Mouse (Mus musculus): ENCODE data around the gene 4930469K13Rik. TPM values are rescaled to one million over a fixed set of nuclear protein-coding genes. Genes with fewer than 3 reads are reported as not detected.

4930469K13Rik gene
- polyA plus RNA-seq, 1 experiment from 2014 or later: 0.91 TPM

DNA sequence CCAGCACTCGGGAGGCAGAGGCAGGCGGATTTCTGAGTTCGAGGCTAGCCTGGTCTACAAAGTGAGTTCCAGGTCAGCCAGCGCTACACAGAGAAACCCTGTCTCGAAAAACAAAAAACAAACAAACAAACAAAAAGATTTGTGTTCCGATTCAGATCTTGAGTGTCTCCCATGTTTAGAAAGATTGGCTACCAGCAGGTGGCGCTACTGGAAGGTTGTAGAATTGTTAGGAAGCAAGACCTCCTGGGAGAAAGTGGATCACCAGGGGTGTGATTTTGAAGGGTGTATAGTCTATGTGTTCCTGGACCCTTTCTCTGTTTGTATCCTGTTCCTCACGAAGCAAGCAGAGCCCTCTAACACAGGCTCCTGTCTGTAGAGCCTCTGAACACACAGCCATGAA, 139.6 kb downstream of the 4930469K13Rik start:
- H3K27ac ChIP-seq (ENCODE audit: low read length): no peak overlapping the region
- no peak overlapping the region for H3K9ac ChIP-seq (replicated peaks; ENCODE audit: low read depth, low read length)
- H3K4me2 ChIP-seq (replicated peaks; ENCODE audit: low read depth, low read length): no peak overlapping the region
- H3K4me1 ChIP-seq (ENCODE audit: control insufficient read depth, insufficient read depth, low read length): peaks cover 5% of the 10 kb centered on the region; the same call in 1 of the 2 replicates
- no peak overlapping the region for H3K4me3 ChIP-seq (ENCODE audit: low read depth, low read length)
- no peaks in the 10 kb centered on the region for H3K36me3 ChIP-seq (ENCODE audit: control insufficient read depth, insufficient read depth, low read length)
- H3K9me3 ChIP-seq (ENCODE audit: control insufficient read depth, low read depth, low read length): no peaks in the 10 kb centered on the region
- H3K27me3 ChIP-seq (ENCODE audit: control insufficient read depth, insufficient read depth, low read length): no peaks in the 10 kb centered on the region
- no peak for ATAC-seq (ENCODE audit: insufficient number of reproducible peaks, insufficient read depth, low FRiP score, low read depth)
- WGBS: 80% methylated on average over 8 of the region's 8 CpGs

DNA sequence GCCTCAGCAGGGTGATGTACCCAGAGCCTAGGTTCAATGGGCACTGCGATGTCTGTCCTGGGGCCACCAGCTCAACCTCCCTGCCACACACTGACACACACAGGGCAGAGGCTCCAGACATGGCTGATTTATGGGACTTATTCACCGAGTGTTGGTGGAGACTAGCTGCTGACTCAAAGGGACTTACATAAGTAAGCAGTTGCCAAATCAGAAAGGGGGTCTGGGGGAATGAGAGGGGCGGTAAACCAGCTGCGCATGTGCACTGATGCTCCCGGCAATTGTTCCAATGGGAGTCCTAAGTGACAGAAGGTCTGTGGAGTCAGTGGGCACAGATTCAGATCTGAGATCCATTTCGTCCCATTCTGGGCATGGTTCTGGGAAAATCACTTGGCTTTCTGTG, 140.8 kb downstream of the 4930469K13Rik start:
- no peaks in the 10 kb centered on the region for H3K27me3 ChIP-seq (ENCODE audit: control insufficient read depth, insufficient read depth, low read length)
- H3K4me3 ChIP-seq (ENCODE audit: low read depth, low read length): no peak overlapping the region
- no peak for ATAC-seq (ENCODE audit: insufficient number of reproducible peaks, insufficient read depth, low FRiP score, low read depth)
- H3K4me1 ChIP-seq (ENCODE audit: control insufficient read depth, insufficient read depth, low read length): peaks cover 2% of the 10 kb centered on the region; the same call in 1 of the 2 replicates
- no peaks in the 10 kb centered on the region for H3K36me3 ChIP-seq (ENCODE audit: control insufficient read depth, insufficient read depth, low read length)
- no peak overlapping the region for H3K9ac ChIP-seq (replicated peaks; ENCODE audit: low read depth, low read length)
- no peak overlapping the region for H3K27ac ChIP-seq (ENCODE audit: low read length)
- 83% methylated on average over 6 of the region's 6 CpGs for WGBS
- no peaks in the 10 kb centered on the region for H3K9me3 ChIP-seq (ENCODE audit: control insufficient read depth, low read depth, low read length)
- H3K4me2 ChIP-seq (replicated peaks; ENCODE audit: low read depth, low read length): no peak overlapping the region

DNA sequence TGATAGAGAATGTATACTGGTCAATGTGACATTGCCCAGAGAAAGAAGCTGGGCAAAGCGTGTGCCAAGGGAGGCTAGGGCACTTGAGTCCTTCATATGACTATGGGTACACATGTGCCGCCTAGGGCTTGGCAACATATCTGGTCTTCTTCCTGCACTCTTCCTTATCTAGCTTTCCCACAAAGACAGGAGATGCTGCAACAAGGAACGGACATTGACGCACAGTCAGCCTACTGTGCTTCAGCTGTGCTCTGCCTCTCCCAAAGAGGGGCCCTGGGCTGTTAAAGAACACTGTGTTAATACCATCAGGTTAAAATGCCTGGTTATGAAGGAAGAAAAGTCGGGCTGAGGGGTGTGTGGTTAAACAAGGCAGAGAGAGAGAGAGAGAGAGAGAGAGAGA, 141.7 kb downstream of the 4930469K13Rik start:
- WGBS: 77% methylated on average over 5 of the region's 5 CpGs

DNA sequence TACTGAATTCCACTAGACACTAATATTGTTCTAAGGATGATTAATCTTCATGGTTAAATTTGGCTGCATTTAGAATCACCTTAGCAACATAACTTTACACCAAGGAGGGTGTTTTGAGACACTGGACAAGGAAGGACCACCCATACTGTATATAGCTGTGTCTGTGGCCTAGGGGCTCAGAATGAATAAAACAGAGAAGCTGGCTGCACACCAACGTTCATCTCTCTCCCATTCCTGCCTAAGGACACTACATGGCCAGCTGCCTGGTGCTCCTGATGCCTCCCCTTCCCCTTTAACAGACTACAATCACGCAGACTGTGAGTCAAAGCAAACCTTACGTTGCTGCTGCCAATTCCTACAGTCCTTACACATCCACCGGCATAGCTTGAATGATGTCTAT, 142.4 kb downstream of the 4930469K13Rik start:
- Histone ChIP-seq H3K4me3 (ENCODE audit: low read depth, low read length) (no peak overlapping the region), H3K27ac (ENCODE audit: low read length) (no peak overlapping the region; the same call in 1 of the 2 replicates), H3K9ac (replicated peaks; ENCODE audit: low read depth, low read length) (no peak overlapping the region), H3K9me3 (ENCODE audit: control insufficient read depth, low read depth, low read length) (no peaks in the 10 kb centered on the region), H3K4me1 (ENCODE audit: control insufficient read depth, insufficient read depth, low read length) (no peaks in the 10 kb centered on the region), H3K4me2 (replicated peaks; ENCODE audit: low read depth, low read length) (no peak overlapping the region), H3K27me3 (ENCODE audit: control insufficient read depth, insufficient read depth, low read length) (no peaks in the 10 kb centered on the region), H3K36me3 (ENCODE audit: control insufficient read depth, insufficient read depth, low read length) (no peaks in the 10 kb centered on the region)
- ATAC-seq (ENCODE audit: insufficient number of reproducible peaks, insufficient read depth, low FRiP score, low read depth): 0 out of 2 replicates have a peak, but pooled peaks have one; percentile 20
- WGBS: 64% methylated on average over 4 of the region's 4 CpGs

More for the DNA sequence above, 141.7 kb downstream of the 4930469K13Rik start:
- ATAC-seq (ENCODE audit: insufficient number of reproducible peaks, insufficient read depth, low FRiP score, low read depth): no peak
- no peak overlapping the region for H3K27ac ChIP-seq (ENCODE audit: low read length)
- H3K9me3 ChIP-seq (ENCODE audit: control insufficient read depth, low read depth, low read length): no peaks in the 10 kb centered on the region
- H3K4me1 ChIP-seq (ENCODE audit: control insufficient read depth, insufficient read depth, low read length): no peaks in the 10 kb centered on the region
- no peak overlapping the region for H3K4me3 ChIP-seq (ENCODE audit: low read depth, low read length)
- no peak overlapping the region for H3K4me2 ChIP-seq (replicated peaks; ENCODE audit: low read depth, low read length)
- no peak overlapping the region for H3K9ac ChIP-seq (replicated peaks; ENCODE audit: low read depth, low read length)
- H3K27me3 ChIP-seq (ENCODE audit: control insufficient read depth, insufficient read depth, low read length): no peaks in the 10 kb centered on the region
- no peaks in the 10 kb centered on the region for H3K36me3 ChIP-seq (ENCODE audit: control insufficient read depth, insufficient read depth, low read length)

DNA sequence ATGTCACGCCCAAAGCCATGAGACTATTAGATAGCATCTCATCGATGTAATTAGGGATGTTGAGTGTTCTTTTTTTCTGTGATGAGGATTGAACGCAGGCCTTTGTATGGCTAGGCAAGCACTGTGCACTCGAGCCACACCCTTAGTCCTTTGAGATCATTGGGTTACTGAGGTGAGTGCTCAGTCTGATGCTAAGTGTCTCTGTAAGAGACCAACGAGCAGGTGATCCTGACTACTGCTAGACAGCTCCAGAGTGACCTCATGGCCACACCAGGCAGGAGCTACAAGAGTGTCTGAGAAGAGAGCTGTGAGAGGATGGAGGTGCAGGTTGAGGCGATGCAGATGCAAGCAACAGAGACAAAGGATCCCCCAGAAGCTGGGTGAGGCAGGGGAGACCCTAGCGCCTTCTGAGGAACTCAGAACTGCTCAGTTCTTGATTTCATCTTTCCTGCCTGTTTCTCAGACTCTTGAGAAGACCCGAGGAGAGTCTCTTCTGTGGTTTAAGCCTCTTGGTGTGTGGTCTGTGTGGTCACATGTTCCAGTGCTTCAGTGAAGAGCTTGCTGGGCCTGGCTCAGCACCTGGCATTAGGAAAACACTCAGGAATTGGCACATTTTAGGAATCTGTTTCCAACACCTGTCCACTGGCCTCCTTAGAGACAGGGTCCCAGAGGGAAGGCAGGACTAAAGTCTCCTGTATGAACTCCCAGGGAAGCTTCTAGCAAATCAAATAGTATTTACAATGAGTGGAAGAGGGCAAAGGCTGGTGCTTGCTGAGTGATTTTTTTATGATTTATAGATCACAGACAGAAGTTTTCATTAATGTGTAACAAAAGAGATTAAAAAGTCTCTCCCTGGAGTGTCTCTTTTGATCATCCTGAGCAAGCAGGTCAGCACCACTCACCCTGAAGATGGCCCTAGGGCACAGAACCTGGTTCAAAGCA, 146.4 kb downstream of the 4930469K13Rik start:
- Histone ChIP-seq H3K36me3 (ENCODE audit: control insufficient read depth, insufficient read depth, low read length) (no peaks in the 10 kb centered on the region), H3K9me3 (ENCODE audit: control insufficient read depth, low read depth, low read length) (no peaks in the 10 kb centered on the region), H3K27ac (ENCODE audit: low read length) (no peak overlapping the region), H3K4me2 (replicated peaks; ENCODE audit: low read depth, low read length) (no peak overlapping the region), H3K4me3 (ENCODE audit: low read depth, low read length) (no peak overlapping the region), H3K9ac (replicated peaks; ENCODE audit: low read depth, low read length) (no peak overlapping the region), H3K27me3 (ENCODE audit: control insufficient read depth, insufficient read depth, low read length) (no peaks in the 10 kb centered on the region), H3K4me1 (ENCODE audit: control insufficient read depth, insufficient read depth, low read length) (no peaks in the 10 kb centered on the region)
- ATAC-seq (ENCODE audit: insufficient number of reproducible peaks, insufficient read depth, low FRiP score, low read depth): no peak
- 76% methylated on average over 8 of the region's 8 CpGs for WGBS

DNA sequence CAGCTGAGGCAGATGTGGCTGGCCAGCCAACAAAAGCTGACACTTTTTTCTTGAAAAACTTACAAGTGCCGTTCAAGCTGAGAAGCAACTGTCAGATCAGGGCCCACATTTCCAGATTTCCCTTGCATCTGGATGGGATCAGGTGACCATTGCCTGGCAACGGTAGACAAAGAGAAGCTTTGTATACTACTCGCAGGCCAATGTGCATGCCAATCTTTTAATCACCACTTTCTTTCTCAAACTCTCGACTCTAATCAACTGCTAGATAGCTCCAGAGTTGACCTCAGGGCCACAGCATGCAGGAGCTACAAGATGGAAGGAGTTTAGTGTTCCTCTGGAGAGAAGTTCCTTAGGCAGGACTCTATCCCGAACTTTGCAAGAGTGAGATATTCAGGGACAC, 147.2 kb downstream of the 4930469K13Rik start:
- H3K4me1 ChIP-seq (ENCODE audit: control insufficient read depth, insufficient read depth, low read length): no peaks in the 10 kb centered on the region
- WGBS: 57% methylated on average over 5 of the region's 5 CpGs
- H3K4me2 ChIP-seq (replicated peaks; ENCODE audit: low read depth, low read length): no peak overlapping the region
- no peak for ATAC-seq (ENCODE audit: insufficient number of reproducible peaks, insufficient read depth, low FRiP score, low read depth)
- no peak overlapping the region for H3K4me3 ChIP-seq (ENCODE audit: low read depth, low read length)
- no peaks in the 10 kb centered on the region for H3K9me3 ChIP-seq (ENCODE audit: control insufficient read depth, low read depth, low read length)
- H3K27ac ChIP-seq (ENCODE audit: low read length): no peak overlapping the region
- no peak overlapping the region for H3K9ac ChIP-seq (replicated peaks; ENCODE audit: low read depth, low read length)
- H3K27me3 ChIP-seq (ENCODE audit: control insufficient read depth, insufficient read depth, low read length): no peaks in the 10 kb centered on the region
- no peaks in the 10 kb centered on the region for H3K36me3 ChIP-seq (ENCODE audit: control insufficient read depth, insufficient read depth, low read length)

DNA sequence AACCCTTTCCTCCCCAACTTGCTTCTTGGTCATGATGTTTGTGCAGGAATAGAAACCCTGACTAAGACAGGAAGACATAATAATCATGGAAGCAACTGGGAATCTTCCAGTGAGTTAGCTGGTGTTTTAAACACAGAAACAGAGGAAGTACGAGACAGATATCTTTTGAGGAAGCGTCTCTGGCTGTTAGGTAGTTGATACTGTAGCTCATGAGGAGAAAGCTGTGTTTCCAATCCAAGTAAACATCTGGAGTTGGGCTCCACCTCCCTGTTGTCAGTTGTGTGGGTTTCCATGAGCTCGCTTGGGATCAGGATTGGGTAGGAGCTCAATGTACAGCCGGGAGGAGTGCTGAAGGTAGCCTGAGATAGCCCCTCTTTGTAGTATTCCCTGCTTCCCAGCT, 151.9 kb downstream of the 4930469K13Rik start:
- Histone ChIP-seq H3K4me1 (ENCODE audit: control insufficient read depth, insufficient read depth, low read length) (no peaks in the 10 kb centered on the region), H3K4me3 (ENCODE audit: low read depth, low read length) (no peak overlapping the region), H3K36me3 (ENCODE audit: control insufficient read depth, insufficient read depth, low read length) (no peaks in the 10 kb centered on the region), H3K4me2 (replicated peaks; ENCODE audit: low read depth, low read length) (no peak overlapping the region), H3K27ac (ENCODE audit: low read length) (no peak overlapping the region), H3K27me3 (ENCODE audit: control insufficient read depth, insufficient read depth, low read length) (no peaks in the 10 kb centered on the region), H3K9ac (replicated peaks; ENCODE audit: low read depth, low read length) (no peak overlapping the region), H3K9me3 (ENCODE audit: control insufficient read depth, low read depth, low read length) (no peaks in the 10 kb centered on the region)
- ATAC-seq (ENCODE audit: insufficient number of reproducible peaks, insufficient read depth, low FRiP score, low read depth): no peak
- WGBS: 86% methylated on average over 4 of the region's 4 CpGs

DNA sequence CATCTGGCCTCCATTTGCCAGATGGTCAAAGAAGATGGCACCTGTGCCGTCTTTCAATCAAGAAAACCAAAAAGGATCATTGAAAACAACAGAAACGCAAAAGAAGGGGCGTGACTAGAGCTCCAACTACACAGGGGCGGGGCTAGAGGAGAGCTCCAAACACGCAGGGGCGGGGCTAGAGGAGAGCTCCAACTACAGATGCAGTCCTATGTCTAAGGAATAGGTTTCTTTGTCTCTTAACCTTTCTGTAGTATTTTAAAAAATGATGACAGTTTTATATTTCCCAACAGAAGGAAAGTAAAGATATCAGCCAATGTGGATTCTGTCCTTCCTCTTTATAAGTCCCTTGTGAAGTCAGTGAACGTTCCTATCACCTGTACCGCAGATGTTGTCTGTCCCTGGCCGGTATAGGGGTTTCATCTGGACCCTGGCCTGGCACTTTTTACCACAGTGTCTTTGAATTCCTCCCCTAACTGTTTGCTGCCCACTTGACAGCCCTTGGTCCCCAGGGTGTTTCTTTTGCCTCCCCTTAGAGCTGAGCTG, 153.5 kb downstream of the 4930469K13Rik start:
- WGBS: 88% methylated on average over 9 of the region's 9 CpGs
- no peak overlapping the region for H3K4me3 ChIP-seq (ENCODE audit: low read depth, low read length)
- H3K27ac ChIP-seq (ENCODE audit: low read length): no peak overlapping the region

More for the DNA sequence above, 153.5 kb downstream of the 4930469K13Rik start:
- Histone ChIP-seq H3K4me2 (replicated peaks; ENCODE audit: low read depth, low read length) (no peak overlapping the region), H3K4me1 (ENCODE audit: control insufficient read depth, insufficient read depth, low read length) (no peaks in the 10 kb centered on the region), H3K9ac (replicated peaks; ENCODE audit: low read depth, low read length) (no peak overlapping the region), H3K9me3 (ENCODE audit: control insufficient read depth, low read depth, low read length) (no peaks in the 10 kb centered on the region), H3K27me3 (ENCODE audit: control insufficient read depth, insufficient read depth, low read length) (no peaks in the 10 kb centered on the region), H3K36me3 (ENCODE audit: control insufficient read depth, insufficient read depth, low read length) (no peaks in the 10 kb centered on the region)
- ATAC-seq (ENCODE audit: insufficient number of reproducible peaks, insufficient read depth, low FRiP score, low read depth): no peak

Data from stomach, embryonic 14.5 days (tissue).